Mouse (Mus musculus): ENCODE data around the gene Tradd.

Tradd gene

DNA sequence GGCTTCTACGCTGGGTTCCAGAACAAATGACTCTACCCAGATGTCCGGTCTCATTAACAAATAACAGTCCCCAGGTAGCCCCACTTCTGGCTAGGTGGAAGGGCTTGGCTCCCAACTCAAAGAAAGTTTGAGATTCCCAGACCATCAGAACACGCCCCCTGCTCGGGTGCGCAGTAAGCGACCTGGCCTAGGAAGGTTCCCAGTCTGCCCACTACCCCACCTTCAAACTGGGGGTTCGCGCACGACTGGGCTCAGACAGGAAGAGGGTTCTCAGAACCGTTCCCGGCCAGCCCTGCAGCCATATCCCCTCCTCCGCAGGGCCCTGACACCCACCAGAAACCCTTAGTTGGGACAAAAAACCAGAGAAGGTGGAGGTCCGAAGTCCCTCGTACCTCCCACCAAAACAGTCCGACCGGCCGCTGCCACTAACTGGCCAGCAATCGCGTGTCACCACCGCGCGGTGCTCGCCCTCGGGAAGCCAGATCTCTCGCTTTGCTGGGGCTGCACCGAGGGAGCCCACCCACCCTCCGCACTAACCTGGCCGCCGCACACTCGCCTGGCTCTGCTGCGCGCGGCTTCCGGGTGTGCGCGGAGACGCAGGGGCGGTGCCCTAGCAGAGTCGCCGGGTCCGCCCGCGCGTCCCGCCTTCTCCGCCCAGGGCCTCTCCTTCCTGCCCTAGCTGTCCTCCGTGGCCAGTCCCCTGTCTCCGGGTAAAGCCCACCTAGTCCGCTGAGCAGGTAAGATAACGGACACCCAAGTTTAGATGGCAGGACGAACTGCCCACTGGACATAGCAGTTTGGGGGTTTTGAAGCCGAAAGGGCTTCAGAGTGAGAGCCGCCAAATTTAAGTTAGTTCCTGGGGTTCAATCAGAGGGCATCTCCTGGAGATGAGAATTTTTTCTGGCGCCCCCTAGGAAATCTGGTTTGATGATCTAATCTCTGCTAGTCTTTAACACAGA is at the start of gene Tradd, which contains the start of gene Fbxl8:
Gene Tradd (minus strand): TSS at position 586 of the 959 bp plus-strand sequence.
Gene Fbxl8 (plus strand): TSS at position 625 of the 959 bp plus-strand sequence.
- DNase-seq: peak; percentile 79

DNA sequence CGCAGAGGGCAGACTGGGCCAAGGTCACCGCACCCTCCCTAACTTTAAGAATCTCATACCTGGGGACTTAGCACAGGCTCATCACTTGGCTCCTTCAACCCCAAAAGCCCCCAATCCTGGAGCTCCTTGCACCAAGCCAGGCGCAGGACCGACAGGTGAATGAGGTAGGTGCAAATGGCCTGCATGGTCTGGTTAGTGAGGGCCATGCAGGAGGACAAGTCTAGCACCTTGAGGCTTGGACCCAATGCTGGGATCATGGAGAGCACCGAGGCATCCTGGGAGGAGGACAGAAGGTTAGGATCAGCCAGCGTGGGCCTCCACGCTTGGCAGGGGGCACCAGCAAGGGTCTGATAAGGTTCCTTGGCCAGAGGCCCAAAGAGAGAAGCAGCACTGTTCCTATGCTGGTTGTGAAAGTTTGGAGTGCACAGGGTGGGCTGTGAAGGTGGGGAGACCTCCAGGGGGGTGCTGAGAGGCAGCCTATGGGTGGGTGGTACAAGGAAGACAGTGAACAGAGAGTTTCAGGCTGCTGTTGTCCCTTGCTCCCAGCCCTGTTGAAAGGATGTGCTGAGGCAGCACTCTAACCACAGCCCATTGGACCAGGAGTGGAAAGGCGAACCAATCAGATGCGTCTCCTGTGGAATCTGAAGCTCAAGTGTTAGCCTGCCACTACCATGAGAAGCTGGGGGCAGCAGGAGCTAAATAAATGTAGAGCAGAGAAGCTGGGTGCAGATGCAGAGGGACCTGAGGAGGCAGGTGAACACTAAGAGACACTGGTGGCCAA is 49.4 kb upstream of the Tradd start:
- no peak for DNase-seq

GRCm38 (mm10) chr8:105312891-105313481 is 48.6 kb upstream of the Tradd start:
- no peak for DNase-seq

DNA sequence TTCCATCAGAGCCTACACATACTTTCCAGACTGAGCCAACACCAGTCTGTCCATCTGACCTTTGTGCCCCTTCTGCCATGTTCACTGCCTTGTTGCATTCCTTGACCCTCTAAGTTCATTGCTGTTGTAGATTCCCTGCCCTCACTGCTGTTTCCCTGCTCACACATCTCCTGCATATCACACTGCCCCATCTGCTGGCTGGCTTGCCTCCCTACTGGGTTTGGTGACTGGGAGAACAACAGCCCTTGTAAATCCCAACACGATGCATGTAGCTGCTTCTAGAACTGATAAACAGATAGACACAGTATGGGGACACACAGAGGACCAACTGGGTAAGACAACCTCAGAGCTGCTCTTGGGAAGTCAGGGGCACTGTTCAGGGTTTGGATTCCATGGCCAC is 47.3 kb upstream of the Tradd start:
- no peak for DNase-seq

DNA sequence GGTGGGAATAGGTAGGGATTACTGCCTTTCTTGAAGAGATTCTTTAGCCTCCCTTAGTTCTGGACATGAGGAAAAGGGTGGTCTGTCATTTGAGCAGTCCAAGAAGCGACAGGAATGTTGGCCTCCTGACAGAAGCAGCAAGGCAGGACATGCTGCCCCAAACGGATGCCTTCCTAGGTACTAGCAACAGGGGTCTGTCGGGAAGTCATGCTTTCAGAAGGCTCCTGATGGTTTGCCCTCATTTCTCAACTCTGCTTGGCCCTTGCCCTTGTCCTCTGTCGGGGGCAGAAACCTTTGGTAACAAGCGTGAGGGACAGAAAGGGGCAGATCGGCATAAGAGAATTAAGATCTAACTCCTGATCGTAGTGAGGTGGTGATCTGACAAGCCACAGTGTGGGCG is 45.7 kb upstream of the Tradd start:
- DNase-seq: no peak

DNA sequence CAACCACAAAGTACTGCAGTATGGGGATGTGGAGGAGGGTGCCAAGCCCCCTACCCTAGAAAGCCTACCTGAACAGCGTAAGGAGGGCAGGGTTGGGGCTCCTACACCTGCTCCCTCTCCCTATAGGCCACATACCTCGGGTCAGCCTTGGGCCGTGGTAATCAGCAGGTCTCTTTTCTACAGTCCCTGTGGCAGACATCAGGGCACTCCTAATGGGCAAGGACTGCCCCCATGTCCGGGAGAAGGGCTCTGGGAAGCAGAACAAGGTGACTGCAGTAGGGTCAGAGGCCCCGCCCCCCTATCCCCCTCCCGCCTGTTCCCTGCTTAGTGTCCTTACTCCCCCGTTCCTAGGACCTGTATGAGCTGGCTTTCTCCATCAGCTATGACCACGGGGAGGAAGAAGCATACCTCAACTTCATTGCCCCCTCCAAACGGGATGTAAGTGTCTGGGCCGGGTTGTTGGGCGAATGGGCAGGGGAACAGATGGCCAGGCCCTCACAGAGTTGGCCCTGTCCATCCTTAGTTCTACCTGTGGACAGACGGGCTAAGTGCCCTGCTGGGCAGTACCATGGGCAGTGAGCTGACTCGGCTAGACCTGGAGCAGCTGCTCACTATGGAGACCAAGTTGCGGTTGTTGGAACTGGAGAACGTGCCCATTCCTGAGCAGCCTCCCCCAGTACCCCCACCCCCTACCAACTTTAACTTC is 44.9 kb upstream of the Tradd start:
- no peak for DNase-seq

DNA sequence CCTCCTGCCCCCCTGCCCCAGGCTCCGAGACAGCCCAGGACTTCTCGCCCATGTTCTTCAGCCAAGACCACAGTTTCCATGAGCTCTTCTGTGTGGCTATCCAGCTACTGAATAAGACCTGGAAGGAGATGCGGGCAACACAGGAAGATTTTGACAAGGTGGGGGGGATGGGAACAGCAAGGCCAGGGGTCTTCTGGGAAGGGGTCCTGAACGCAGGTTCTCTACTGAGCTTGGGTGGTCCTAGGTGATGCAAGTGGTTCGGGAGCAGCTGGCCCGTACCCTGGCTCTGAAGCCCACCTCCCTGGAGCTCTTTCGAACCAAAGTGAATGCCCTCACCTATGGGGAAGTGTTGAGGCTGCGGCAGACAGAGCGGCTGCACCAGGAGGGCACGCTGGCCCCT is 44.0 kb upstream of the Tradd start:
- no peak for DNase-seq

GRCm38 (mm10) chr8:105307670-105308069 is 43.3 kb upstream of the Tradd start:
- DNase-seq: no peak

DNA sequence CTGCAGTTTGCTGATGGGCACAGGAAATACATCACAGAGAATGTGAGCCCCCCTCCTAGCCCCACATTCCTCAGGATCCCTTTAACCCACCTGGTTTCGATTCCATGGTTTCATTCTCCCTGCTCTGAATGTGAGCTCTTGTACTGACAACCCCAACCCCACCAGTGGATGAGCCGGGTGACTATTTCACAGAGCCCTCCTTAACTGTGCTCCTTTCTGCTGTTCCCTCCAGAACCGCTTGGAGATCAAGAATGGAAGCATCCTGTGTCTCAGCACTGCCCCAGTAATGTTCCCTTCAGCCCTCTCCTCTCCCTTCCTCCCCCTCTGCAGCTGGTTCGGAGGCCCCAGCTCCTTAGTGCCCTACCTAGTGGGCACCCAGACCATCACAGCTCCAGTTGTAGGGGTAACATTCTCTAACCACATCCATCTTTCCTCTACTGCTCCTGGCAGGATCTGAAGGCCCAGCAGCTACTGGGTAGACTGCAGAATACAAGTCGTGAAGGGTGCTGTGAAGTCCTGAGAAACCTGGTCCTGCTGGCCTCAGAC is 41.8 kb upstream of the Tradd start:
- no peak for DNase-seq

- DNase-seq: peak; percentile 94
Observed at GRCm38 (mm10) chr8:105305211-105306145, 41.1 kb upstream of the Tradd start, which contains the start of gene Elmo3. Gene Elmo3 (plus strand): TSS chr8:105305601.

DNA sequence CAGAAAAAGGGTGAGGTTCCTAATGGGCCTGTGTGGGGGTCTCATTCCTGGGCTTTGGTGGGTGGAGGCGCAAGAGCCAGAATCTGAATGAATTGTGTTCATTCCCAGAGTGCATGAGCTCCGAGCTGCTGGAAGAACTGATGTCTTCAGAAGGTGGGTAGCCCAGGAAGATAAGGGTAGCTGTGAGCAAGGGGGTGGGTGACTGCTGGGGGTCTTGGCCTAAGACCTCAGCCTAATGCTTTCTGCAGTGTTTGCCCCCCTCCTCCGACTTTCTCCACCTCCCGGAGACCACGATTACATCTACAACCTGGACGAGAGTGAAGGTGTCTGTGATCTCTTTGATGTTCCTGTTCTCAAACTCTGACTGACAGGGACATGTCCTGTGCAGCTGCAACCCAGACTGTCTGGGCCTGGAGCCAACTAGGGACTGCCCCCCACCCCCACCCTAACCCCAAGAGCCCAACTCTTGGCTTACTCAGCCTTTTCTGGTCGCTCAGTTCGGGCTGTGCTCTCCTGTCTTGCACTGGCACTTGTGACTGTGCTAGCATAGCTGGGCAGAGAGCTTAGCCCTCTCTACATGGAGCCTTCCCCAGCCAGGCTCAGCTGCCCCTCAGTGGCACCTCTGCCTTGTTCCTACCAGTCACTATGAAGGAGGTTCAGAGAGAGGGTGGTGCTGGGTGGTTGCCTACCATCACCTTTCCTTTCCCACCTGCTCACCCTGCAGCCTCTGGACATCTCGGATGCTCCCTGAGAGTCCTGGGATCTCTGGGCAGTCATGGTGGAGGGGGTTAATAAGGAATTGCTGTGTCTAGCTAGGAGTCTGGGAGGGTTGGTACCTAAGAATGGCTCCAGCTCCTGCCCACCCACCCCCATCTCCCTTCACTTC is 40.2 kb upstream of the Tradd start:
- DNase-seq: no peak

- no peak for DNase-seq
Observed at GRCm38 (mm10) chr8:105303874-105304273, 39.5 kb upstream of the Tradd start.

DNA sequence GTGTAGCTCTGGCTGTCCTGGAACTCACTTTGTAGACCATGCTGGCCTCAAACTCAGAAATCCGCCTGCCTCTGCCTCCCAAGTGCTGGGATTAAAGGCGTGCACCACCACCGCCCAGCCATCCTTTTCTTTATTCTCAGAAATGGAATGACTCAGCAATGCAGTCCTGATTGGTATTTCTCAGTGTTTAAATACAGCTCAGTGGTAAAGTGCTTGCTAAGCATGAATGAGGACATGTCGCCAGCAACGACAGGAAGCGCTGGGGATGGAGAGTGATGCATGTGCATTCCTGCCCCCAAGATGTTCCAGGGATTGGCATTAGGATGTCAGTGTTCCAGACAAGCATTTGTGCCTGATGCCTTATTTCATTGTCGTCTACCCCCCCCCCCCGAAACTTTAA is 39.0 kb upstream of the Tradd start:
- no peak for DNase-seq

DNA sequence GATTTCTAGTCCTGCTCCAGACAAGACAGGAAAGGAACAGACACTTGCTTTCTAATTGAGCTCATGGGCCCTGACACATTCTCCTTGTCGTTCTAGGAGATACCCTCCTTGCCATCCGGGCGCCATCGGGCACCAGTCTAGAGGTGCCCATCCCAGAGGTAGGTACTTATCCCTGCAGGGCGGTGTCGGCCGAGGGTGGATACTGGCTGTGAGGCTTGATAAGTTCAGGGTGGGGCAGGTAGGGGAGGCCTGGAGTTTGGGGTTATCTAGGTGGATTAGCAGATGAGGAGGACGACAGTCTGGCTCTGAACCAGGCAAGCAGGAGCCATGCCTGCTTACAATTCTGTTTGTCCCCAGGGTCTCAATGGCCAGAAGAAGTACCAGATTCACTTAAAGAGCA is 35.6 kb upstream of the Tradd start:
- no peak for DNase-seq

DNA sequence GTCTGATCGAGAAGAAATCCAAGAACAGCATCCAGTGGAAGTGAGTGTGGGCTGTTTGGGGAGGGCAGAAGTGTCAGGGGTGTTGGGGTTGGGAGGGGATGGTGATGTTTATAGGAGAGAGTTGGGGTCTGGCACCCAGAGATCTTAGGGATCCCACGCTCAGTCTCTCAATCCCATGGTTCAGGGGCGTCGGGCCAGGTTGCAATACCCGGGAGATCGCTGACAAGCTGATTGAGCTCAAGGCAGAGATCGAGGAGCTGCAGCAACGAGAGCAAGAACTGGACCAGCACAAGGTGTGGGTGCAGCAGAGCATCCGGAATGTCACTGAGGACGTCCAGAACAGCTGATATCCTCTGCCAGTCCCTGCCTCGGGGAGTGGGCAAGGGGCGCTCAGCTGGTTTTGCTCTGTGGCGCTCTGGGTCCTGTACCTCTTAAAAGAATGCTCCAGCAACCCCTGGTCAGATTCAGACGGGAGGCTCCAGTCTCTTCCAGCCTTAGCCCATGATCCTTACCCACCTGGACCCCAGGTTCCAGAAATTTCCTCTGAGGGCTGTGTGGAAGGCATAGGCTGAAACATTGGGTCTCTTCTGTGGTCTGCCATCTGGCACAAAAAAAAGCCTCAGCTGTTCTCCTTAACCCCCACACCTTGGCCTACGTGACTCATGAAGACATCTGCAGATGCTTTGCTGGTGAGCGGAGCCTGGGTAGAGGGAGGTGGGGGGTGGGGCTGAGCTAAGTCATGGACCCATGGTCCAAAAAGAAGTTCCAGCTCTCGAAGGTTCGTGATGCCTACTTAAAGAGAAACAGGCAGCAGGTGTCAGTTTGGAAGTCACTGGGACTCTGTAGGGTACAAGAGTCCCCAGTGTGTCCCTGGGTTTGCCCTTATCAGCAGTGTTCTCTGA is 34.2 kb upstream of the Tradd start:
- no peak for DNase-seq

DNA sequence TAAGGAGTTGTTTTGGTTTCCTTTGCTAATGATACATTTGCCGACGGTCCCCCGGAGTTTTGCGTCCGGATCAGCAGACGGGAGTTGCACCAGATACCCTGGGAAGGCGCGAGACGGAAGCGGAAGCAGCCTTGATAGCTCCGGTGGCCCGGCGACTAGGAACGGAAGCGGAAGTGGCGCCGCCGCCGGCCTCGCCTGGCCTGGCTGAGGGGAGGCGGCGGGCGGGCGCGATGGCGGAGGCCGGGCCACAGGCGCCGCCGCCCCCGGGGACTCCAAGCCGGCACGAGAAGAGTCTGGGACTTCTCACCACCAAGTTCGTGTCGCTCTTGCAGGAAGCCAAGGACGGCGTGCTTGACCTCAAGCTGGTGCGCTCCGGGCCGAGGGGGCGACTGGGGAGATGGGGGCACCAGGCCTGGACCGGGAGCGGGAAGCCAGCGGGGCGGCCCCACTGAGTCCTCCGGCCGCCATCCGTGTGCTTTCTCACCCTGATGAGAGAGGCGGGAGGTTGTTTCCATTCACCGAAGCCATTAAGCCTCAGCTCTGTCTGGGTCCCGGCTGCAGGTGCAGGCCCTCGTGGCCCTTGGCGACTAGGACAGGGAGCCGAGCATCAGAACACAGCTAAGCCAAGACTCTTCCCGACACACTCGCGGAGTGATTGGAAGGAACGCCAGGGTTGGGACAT is 33.2 kb upstream of the Tradd start, which contains the start of gene E2f4:
Gene E2f4 (plus strand): TSS at position 153 of the 682 bp plus-strand sequence.
- DNase-seq: peak; percentile 95

GRCm38 (mm10) chr8:105295895-105296573 is 31.6 kb upstream of the Tradd start, which contains the start of gene Exoc3l:
Gene Exoc3l (minus strand): TSS chr8:105296101.
- no peak for DNase-seq

DNA sequence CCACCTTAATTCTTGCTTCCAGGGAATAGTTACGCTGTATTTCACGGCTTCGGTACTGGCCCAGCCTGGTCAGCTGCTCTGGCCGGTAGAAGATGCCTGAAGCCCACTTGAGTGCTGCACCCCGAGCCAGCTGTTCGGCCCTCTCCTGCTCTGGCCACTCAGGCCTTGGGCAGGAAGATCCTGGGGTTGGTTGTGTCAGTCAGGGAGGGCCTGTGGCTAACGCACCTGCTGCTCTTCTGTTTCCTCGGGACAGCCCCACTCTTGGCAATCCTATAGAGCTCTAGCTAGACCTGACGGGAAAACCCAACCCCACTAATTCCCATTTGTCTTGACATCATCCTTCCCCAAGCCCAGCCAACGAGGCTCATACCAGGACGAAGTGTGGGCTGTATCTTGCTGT is 30.8 kb upstream of the Tradd start:
- no peak for DNase-seq
